Mouse (Mus musculus): ENCODE results near the gene Tacc2.

Tacc2 gene

DNA sequence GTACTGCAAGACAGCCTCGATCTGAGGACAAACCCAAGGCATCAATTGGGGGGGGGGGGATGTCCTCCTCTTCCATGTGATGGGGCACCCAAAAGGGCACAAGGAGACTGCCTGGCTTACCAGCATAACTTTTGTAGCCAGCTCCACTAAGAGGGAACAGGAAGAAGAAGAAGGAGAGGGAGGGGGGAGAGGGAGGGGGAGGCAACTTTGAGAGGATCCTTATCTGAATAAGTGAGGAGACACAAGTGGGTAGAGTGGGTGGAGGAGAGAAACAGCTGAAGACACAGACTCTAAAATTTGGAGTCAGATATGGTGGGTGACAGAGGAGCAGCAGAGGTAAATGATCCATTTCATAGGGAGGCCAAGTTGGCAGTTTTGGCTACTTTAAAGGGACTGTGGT is 16.3 kb upstream of the Tacc2 start:
- no peak for TF ChIP-seq GATA4 (IDR thresholded peaks at IDR 0.05; ENCODE audit: insufficient replicate concordance, low read length)

DNA sequence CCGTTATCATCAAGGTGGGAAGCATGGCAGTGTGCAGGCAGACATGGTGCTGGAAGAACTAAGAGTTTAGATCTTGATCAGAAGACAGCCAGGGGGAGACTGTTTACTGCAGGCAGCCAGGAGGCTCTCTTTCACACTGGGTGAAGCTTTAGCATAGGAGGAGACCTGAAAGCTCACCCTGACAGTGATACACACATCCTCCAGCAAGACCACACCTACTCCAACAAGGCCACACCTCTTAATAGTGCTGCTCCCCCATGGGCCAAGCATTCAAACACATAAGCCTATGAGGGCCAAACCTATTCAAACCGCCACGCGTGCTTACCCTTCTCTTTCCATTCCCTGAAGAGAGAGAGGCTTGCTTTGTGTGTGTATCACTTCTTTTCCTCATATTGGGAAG is 14.0 kb upstream of the Tacc2 start:
- no peak for TF ChIP-seq GATA4 (IDR thresholded peaks at IDR 0.05; ENCODE audit: insufficient replicate concordance, low read length)

DNA sequence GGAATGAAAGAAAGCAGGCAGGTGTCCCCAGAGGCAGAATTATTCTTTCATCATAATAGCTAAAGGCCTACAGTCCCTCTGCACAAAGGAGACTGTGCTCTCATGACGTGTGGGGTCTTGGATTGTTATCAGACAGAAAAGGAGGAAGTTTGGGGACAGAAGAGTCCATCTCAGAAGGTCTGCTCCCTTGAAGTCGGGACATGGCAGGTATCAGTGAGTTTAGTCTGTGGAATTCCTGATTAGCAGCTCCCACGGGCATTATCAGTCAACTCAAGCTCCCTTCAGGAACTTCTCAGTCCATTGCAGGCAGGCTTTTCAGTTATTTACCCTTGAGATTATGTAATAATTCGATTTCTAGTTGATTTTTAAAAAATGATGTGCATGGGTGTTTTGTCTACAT is 13.4 kb upstream of the Tacc2 start:
- TF ChIP-seq GATA4 (IDR thresholded peaks at IDR 0.05; ENCODE audit: insufficient replicate concordance, low read length) = no peak

DNA sequence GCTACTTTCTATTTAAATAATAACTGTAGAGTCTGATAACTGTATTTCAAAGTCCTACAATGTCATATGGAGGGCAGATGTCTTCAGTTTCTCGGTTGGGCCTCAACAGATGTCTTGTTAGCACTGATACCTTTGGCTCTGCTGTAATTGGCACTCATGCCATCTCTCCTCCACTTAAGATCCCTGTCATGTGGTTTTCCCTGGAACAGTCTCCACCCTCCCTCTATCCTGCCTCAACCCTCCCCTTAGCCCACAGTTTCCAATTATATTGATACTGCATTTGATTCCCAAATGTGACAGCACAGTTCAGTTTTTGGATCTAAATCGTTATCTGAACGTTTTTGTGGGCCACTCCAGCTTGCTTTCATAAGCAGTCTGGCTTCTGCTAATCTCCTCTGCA is 12.6 kb upstream of the Tacc2 start:
- TF ChIP-seq GATA4 (IDR thresholded peaks at IDR 0.05; ENCODE audit: insufficient replicate concordance, low read length) = no peak

DNA sequence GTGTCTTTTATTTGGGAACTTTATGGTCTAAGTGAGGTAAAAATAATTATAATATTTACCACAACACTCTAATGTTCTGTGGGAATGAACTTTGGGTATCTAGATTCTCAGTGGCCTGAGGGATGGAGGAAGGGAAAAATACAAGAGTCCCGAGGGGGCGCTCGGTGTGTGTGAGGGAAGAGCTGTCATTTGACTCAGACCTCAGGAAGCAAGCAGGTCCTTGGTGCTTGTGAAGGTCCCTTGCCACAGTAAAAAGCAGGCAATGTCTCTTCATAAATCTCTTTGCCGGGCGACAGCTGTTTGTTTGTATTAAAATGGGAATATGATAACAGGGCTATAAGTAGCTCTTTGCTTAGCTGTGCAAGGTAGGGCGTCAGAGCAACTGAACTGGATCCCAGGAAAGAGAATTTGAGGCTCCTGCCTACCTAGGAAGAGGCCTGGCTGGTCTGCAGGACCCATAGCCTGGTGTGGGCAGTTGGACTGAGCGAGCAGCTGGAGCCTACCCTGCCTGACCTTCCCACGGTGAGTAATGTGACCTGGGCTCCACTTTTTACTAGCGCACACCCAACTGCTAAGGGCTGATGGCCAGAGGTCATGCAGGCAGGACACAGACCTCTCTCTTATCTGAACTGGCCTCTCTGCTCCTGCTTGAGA is 8.3 kb upstream of the Tacc2 start:
- peak; percentile 91; the same call in 1 of the 2 replicates for TF ChIP-seq GATA4 (IDR thresholded peaks at IDR 0.05; ENCODE audit: insufficient replicate concordance, low read length)

DNA sequence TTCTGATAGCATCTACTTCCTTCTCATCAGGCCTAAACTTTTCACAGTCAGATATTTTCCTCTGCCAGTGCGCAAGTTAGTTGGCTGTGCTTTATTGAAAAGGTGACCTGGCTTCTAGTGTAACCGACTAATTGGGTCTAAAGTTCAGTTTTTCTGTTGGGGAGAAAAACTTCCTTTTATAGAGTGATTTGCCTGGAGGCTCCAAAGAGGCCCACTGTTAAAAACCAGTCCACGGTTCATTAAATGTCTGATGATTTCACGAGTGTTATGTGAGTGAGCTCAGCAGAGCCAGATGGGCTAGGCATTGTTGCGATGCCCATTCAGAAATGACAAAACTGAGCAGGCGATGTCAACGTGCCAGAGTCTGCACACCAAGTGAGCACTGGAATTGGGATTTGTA is 6.8 kb upstream of the Tacc2 start:
- no peak for TF ChIP-seq GATA4 (IDR thresholded peaks at IDR 0.05; ENCODE audit: insufficient replicate concordance, low read length)

DNA sequence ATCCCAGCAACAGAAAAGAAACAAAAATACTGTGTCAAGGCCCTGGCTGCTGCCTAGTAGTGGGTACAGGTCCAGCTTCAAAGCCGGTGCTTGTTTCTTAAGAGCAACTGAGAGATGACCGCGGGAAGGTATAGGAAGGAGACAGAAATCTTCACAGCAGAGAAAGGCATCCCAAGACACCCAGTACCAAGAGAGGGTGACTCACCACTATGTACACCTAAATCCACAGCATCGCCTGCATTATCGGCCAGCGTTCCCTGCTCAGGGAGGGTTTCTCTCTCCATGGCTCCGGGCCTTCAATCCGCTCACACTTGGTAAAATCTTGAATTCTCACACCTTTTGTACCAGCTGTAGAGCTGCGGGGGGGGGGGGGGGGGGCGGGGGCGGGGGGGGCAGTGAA is 4.4 kb upstream of the Tacc2 start, which contains the start of gene Nsmce4a:
Gene Nsmce4a (minus strand): TSS at position 298 of the 400 bp plus-strand sequence.
- TF ChIP-seq GATA4 (IDR thresholded peaks at IDR 0.05; ENCODE audit: insufficient replicate concordance, low read length) = no peak

DNA sequence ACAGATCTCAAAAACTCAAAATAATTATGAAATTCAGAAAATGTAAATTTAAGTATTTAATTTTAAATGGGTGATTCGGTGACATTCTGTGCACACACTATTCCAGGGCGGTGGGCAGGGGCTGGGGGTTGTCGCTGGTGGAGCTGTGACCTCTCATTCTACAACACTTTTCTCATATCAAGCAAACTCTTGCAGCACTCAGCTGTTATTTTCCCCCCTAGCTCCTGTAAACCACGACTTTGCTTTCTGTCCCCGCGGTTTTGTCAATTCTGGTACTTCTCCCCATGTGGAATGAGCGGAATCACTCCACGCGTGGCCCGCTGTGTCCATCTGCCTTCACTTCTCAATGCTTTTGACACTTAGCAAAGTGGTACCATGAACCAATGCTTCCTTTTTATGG is 3.5 kb upstream of the Tacc2 start:
- no peak for TF ChIP-seq GATA4 (IDR thresholded peaks at IDR 0.05; ENCODE audit: insufficient replicate concordance, low read length)

DNA sequence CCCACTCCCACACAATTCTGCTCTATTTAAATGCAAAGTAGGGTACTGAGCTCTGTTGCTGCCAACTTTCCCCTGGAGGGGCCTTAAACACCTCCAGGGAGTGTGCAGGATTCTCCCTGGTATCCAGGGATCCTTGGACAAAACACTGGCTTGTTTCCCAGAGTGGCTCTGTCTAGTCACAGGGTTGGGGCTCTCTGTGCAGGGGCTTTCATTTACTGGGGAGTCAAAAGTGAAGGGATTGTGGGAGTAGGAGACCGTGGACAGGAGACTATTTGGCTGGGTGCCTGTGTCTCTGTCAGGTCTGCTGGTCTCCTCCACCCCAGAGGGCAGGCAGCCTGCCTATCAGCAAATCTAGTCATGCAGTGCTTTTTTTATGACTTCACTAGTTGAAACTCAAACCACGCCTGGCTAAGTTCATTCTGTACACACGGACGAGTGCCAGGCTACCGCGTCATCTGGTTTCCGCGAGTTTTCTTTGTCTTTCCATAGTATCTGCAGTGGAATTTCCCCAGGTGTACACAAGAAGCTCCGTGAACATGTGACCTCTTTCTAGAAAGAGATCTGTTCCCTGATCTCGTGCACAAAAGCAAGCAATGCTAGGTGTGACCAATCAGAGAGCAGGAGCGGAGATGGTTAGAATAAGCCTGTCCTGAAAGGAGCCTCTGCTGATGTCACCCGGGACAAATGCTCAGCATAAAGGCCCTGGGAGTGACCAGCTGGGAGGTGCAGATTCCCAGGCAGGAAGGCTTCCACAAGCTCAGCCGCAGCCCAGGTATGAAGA is 2.8 kb upstream of the Tacc2 start:
- peak; percentile 86 for TF ChIP-seq GATA4 (IDR thresholded peaks at IDR 0.05; ENCODE audit: insufficient replicate concordance, low read length)

DNA sequence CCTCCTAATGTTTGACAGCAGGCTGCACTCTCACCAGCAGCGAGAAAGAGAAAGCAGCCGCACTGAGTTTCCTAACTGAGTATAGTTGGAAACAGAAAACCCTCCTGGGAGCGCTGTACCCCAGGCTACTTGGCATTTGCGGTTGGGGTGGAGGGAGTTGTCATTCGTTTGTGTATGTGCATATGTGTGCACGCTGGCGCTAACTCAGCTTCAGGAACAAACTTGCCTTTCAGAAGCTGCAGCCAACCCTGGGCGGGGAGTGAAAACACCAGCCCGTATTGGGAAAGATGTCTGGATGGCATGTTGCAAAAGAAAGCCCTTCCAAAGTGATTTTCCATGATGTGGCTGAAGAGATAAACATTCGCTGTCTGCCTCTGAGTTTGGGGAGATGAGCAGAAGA is 257 bp upstream of the Tacc2 start:
- no peak for TF ChIP-seq GATA4 (IDR thresholded peaks at IDR 0.05; ENCODE audit: insufficient replicate concordance, low read length)

DNA sequence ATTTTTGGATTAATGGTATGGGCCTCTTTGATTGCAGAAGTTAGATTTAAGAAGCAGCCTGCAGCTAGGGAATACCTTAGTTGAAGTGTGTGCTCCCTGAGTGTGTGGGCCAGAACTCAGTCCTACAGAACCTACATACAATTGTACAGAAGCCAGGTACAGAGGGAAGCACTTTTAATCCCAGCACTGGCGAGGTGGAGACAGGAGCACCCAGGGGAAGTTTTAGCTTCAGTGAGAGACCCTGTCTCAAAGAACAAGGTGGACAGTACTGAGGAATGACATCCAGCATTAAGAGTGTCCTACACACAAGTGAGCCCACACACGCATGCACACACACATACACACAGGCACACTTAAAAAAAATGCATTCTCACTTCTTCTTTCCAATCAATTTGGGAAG is 828 bp downstream of the Tacc2 start:
- no peak for TF ChIP-seq GATA4 (IDR thresholded peaks at IDR 0.05; ENCODE audit: insufficient replicate concordance, low read length)

DNA sequence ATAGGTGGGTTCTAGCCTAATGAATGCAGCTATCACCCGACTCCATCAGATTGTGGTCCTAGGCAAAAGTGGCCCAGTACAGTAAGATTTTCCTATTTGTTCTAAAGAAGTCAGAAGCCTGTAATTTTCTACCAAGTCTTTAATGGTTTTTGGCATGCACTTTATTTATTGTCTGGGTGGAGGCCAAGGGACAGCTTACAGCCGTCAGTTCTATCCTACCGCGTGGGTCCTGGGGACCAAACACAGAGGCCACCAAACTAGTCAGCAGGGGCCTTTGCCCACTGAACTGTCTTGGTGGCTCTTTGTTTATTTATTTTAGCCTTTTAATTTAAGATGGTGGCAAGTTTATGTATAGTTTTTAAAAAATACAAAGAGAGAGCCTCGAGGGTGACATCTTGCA is 1.4 kb downstream of the Tacc2 start:
- no peak for TF ChIP-seq GATA4 (IDR thresholded peaks at IDR 0.05; ENCODE audit: insufficient replicate concordance, low read length)

DNA sequence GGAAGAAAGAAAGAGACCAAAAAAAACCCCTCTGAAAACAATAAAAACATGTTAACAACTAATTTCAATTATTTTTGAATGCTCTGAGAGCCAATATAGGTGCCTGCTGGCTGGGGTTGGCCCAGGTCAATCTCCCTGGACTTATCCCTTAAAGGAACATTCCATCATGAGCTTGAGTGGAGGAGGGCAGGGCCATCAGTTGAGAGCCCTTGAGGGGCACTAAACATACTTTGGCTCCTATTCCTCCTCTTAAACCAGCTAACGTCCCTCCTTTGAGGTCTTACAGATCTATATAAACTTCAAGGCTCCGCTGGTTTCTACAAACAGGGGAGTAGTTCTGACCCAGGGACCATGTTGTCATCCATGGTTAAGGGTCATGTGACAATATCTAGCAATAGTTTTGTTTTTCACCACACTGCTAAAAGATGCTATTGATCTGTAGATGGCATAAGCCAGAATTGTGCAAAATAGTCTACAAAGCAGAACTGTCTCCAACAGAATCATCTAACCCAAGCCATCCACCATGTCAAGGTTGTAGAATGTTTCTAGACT is 9.4 kb downstream of the Tacc2 start:
- no peak for TF ChIP-seq GATA4 (IDR thresholded peaks at IDR 0.05; ENCODE audit: insufficient replicate concordance, low read length)

DNA sequence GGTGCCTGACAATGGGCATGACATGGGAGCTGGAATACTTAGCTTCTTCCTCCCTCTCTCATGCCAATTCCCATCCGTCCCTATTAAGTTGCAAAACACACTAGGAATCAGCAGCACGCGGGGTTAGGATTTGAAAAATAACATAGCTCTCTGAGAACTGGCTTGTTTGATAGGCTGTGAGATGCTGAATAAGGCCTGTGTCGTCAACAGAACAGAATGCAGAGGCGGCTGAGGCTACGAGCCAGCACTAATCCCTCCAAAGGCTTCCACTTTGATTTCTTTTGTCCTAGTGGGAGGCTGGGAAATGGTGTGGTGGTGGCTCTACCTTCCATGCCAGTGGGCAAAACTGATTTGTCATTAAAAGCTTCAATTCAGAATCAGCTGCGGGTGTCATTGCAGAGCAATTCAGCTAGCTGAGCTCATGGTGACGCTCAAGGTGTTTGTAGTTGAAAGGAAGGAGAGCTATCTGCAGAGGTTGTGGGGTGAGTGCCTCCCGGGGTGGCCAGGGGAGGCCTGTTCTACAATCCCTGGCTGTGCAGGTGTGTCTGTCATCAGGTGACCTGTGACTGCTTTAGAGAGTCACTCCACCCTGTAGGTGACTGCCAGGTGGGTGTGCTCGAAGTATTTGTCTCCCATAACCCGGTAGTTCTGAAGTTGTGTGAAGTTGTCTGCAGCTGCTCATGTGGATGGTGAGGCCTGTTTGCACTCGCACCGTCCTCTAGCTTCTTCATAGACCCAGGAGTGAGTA is 13.0 kb downstream of the Tacc2 start:
- TF ChIP-seq GATA4 (IDR thresholded peaks at IDR 0.05; ENCODE audit: insufficient replicate concordance, low read length) = no peak

DNA sequence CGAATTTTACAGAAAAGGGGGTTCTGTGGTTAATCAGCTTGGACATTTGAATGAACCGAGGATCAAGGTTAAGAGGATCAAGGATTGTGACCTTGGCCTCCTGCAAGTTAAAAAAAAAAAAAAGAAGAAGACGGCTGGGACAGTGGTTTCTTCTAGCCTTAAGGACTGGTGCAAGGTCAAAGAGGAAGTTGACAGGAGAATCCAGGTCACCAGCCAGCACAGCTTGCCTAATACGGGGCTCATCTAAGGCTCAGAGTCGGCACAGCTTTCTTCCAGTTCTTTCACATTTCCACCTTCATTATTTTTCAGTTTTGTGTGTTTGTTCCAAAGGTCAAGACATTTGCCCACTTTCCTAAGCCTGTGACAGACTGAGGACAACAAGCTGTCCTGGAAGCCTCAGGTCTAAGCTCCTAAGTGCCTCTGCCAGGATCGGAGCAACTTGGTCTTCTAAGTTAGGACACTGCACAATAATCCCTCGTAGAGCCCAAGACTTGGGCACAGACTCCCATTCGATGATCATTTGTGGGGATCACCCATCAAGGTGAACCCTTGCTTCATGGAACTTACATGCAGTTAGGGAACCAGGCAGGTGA is 13.7 kb downstream of the Tacc2 start:
- TF ChIP-seq GATA4 (IDR thresholded peaks at IDR 0.05; ENCODE audit: insufficient replicate concordance, low read length) = no peak

All from liver, adult (tissue).